Mouse (Mus musculus): Measurements from ENCODE around the gene Inf2. TPM values are rescaled to one million over a fixed set of nuclear protein-coding genes. Genes with fewer than 3 reads are reported as not detected.

The Inf2 gene
- polyA plus RNA-seq, 1 experiment from 2014 or later, result 5.5 TPM

DNA sequence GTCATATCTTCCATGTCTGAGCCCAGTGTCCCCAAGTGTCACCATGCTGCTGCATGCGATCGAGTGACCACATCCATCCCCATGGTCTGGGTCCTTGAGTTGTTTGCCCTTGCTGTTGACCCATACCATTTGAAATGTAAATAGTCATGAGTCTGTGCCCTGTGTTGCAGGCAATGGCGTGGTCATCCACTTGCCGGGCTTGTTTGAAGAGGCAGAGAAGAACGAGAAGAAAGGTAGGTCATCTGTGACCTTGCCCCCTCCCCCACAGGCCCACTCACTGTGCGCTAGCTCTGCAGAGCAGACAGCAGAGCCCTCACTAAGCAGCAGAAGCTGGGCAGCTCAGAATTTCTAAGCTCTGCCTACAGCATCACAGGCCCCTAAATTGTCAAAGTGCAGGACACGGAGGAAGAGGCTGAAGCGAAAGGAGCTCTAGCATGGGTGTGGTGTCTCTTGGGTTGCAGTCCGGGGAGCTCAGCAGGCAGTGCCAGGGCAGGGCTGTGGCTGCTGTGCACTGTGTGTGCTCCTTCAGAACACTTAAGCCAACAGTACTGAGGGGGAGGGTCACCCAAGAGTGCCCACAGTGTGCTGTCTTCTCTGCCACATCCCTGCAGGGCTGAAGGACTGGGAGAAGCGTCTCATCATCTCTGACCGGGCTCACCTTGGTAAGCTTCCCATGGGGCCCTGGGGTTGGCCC is 43.6 kb downstream of the Inf2 start:
- 73% methylated on average over 11 of the region's 11 CpGs for WGBS
- Histone ChIP-seq H3K9me3 (no peaks in the 10 kb centered on the region), H3K9ac (no peak overlapping the region), H3K4me3 (no peak overlapping the region), H3K4me1 (peaks cover 15% of the 10 kb centered on the region), H3K4me2 (replicated peaks) (no peak overlapping the region), H3K27me3 (no peaks in the 10 kb centered on the region), H3K36me3 (no peaks in the 10 kb centered on the region), H3K27ac (no peak overlapping the region)
- no peak for ATAC-seq (ENCODE audit: low FRiP score, low read depth)

DNA sequence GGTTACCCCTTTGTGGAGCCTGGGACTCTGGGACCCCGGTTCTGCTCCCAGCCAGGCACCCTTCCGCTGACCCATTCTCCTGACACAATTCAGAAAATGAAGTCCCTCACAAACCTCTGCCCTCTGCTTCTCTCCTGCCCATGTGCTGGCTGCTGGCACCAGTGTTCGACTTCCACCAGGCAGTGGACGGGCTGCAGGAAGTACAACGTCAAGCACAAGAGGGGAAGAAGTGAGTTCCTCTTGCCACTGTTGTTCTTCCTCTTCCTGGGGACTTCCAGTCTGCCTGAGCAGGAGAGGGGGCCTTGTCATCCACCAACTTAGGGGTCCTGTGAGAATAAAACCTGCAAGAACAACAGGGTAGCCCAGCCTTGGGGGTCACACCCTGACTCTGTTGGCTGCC is 44.3 kb downstream of the Inf2 start:
- no peak for ATAC-seq (ENCODE audit: low FRiP score, low read depth)
- WGBS, result 88% methylated on average over 5 of the region's 5 CpGs
- H3K9me3 ChIP-seq, result no peaks in the 10 kb centered on the region

DNA sequence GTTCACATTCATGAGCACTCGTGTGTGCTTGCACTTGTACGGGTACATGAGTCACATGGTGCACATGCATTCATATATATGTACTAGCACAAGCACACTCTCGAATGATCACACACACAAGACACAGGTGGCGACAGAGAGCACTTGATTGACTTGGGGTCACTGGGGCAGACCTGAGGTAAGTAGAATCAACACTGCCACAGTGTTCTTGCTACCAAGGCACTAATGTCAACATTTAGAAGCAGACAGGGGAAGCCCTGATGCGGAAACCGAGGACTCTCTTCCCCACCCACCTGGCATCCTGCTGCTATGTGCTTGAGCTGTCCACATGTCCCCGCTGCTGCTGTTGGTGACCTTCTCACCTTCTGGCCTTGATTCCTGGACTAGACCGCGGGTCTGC is 45.1 kb downstream of the Inf2 start:
- Histone ChIP-seq H3K4me1 (peaks cover 9% of the 10 kb centered on the region), H3K9me3 (no peaks in the 10 kb centered on the region), H3K4me2 (replicated peaks) (no peak overlapping the region), H3K27me3 (no peaks in the 10 kb centered on the region), H3K36me3 (no peaks in the 10 kb centered on the region), H3K4me3 (no peak overlapping the region), H3K27ac (no peak overlapping the region), H3K9ac (no peak overlapping the region)
- WGBS, result 78% methylated on average over 9 of the region's 9 CpGs
- ATAC-seq (ENCODE audit: low FRiP score, low read depth), result no peak

More for the DNA sequence above, 44.3 kb downstream of the Inf2 start:
- Histone ChIP-seq H3K27me3 (no peaks in the 10 kb centered on the region), H3K36me3 (no peaks in the 10 kb centered on the region), H3K4me1 (peaks cover 15% of the 10 kb centered on the region), H3K4me2 (replicated peaks) (no peak overlapping the region), H3K9ac (no peak overlapping the region), H3K27ac (no peak overlapping the region), H3K4me3 (no peak overlapping the region)

DNA sequence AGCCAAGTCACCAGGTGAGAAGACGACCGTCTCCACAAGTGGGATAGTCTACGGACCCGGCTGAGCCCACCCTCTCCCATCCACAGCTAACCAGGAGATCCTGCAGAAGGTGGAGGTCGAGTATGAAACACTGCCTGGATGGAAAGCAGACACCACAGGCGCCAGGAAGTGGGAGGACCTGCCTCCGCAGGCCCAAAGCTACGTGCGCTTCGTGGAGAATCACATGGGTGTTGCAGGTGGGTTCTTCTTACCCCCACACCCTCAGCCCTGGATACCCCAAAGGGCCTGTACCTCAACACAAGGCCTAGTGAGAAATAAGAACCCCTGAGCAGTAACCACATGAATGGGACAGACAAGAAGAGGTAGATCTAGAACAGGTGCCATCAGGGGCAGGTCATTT is 50.9 kb downstream of the Inf2 start:
- no peak overlapping the region for H3K27ac ChIP-seq
- no peaks in the 10 kb centered on the region; the same call in 1 of the 2 replicates for H3K4me1 ChIP-seq
- WGBS, result 80% methylated on average over 10 of the region's 10 CpGs

DNA sequence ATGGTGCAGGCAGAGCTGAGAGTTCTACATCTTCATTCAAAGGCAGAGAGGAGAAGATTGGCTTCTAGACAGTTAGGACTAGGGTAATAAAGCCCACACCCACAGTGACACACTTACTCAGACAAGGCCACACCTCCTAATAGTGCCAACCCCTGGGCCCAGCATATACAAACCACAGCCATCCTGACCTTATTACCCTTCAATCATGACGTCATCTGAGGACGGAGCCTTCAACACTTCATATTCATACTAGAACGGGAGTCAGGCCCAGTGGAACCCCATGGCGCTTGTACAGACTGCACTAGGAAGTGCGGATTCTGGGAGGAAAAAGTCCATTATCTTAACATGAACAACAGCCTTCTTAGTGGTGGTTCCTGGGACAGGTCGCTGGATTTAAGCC is 54.5 kb downstream of the Inf2 start:
- H3K9me3 ChIP-seq, result no peaks in the 10 kb centered on the region
- 93% methylated on average over 6 of the region's 6 CpGs for WGBS
- H3K27me3 ChIP-seq, result no peaks in the 10 kb centered on the region
- H3K27ac ChIP-seq, result no peak overlapping the region
- peaks cover 16% of the 10 kb centered on the region for H3K4me1 ChIP-seq
- H3K9ac ChIP-seq, result no peak overlapping the region
- ATAC-seq (ENCODE audit: low FRiP score, low read depth), result no peak
- peaks cover 14% of the 10 kb centered on the region for H3K36me3 ChIP-seq
- H3K4me3 ChIP-seq, result no peak overlapping the region
- no peak overlapping the region for H3K4me2 ChIP-seq (replicated peaks)

More for the DNA sequence above, 50.9 kb downstream of the Inf2 start:
- ATAC-seq (ENCODE audit: low FRiP score, low read depth), result no peak
- no peaks in the 10 kb centered on the region for H3K27me3 ChIP-seq
- no peak overlapping the region for H3K9ac ChIP-seq
- no peak overlapping the region for H3K4me2 ChIP-seq (replicated peaks)
- no peaks in the 10 kb centered on the region for H3K36me3 ChIP-seq
- H3K9me3 ChIP-seq, result no peaks in the 10 kb centered on the region
- no peak overlapping the region for H3K4me3 ChIP-seq

DNA sequence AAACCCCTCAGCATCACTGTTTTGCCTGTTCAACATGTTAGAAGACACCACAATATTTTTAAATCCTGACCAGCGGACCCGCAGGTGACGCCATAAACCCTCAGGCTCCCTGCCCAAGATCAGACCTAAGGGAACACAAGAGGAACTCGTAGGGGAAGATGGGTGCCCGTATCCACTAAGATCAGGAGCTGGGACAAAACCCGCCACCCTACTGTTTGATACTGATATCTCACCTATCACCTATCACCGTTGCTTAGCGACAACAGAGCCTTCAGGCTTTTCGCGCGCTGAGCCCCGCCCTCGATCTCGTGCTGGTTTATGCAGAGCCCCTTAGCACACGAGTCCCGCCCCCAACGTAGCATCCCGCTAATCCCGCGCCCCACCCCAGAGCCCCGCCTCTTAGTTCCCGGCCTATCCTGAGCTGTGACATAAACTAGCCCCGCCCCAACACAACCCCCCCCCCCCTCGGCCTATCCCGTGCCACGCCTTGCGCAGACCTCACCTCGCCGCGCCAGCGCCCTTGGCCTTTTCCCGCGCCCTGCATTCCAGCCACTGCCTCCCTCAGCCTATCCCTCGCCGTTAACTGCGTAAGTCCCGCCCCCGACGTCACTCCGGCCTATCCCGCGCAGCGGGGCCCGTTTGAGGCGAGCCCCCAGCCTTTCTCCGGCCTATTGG is 55.7 kb downstream of the Inf2 start, which contains the start of gene Siva1:
Gene Siva1 (plus strand): TSS at position 500 of the 675 bp plus-strand sequence.
- peak within 1 kb of the TSS; percentile 77 for H3K4me2 ChIP-seq (replicated peaks)
- peaks cover 26% of the 10 kb centered on the region for H3K36me3 ChIP-seq
- no peaks in the 10 kb centered on the region for H3K27me3 ChIP-seq
- WGBS, result 1% methylated on average over 45 of the region's 46 CpGs
- H3K4me1 ChIP-seq, result peaks cover 16% of the 10 kb centered on the region
- H3K4me3 ChIP-seq, result peak within 1 kb of the TSS; percentile 68
- peak within 1 kb of the TSS; percentile 88 for H3K27ac ChIP-seq
- H3K9me3 ChIP-seq, result no peaks in the 10 kb centered on the region
- peak; percentile 98 for ATAC-seq (ENCODE audit: low FRiP score, low read depth)
- peak within 1 kb of the TSS; percentile 93 for H3K9ac ChIP-seq

DNA sequence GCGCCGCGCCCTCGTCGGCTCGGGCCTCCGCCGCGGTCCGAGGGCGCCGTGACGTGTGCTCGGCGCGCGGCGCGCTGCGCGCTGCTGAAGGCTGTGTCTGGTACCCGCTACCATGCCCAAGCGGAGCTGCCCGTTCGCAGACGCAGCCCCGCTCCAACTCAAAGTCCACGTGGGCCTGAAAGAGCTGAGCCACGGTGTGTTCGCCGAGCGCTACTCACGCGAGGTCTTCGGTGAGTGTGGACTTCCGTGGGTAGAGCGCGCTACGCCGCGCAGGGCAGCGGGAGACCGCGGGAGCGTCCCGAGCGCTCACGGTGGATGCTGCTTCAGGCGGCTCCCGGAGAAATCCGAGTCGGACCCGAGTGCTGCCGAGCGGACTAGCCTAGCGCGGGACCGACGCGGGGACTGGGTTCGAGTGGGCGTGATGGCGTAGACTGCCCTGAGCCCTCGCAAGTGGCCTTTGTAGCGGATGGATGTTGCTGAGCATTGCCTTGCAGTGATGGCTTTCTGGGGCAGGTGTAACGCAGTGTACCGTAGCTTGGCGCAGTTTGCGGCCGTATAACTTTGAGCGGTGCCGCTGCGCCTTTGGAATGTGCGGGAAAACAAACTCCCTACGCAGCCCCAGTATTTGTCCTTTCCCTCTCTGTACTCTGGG is 56.4 kb downstream of the Inf2 start:
- WGBS, result under 1% methylated on average over 75 of the region's 75 CpGs
- Histone ChIP-seq H3K36me3 (peaks cover 33% of the 10 kb centered on the region), H3K4me3 (peak overlapping the region; percentile 68), H3K4me2 (replicated peaks) (peak overlapping the region; percentile 77), H3K4me1 (peaks cover 16% of the 10 kb centered on the region), H3K9ac (peak overlapping the region; percentile 93), H3K9me3 (no peaks in the 10 kb centered on the region), H3K27me3 (no peaks in the 10 kb centered on the region), H3K27ac (peak overlapping the region; percentile 88)
- ATAC-seq (ENCODE audit: low FRiP score, low read depth), result no peak; the same call in 1 of the 2 replicates

DNA sequence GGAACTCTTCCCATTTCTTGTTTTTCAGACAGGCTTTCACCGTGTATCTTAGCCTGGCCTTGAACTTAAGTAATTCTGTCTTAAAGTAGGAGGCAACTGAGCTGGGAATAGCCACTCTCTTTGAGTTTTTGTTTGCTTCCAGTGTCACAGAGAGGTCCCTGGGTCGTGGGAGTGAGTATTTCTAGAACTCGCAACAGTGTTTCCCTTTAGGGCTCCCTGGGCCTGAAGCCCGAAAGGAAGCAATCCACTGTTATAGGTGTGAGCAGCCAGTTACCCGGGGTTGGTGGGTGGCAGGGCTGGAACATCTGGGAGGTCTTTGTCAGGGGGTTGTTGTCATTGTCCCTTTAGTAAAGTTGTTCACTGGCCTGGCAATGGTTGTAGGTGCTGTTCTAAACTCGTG is 57.6 kb downstream of the Inf2 start:
- no peaks in the 10 kb centered on the region for H3K9me3 ChIP-seq
- H3K27me3 ChIP-seq, result no peaks in the 10 kb centered on the region
- ATAC-seq (ENCODE audit: low FRiP score, low read depth), result no peak
- no peak overlapping the region for H3K27ac ChIP-seq
- 49% methylated on average over 6 of the region's 6 CpGs for WGBS
- peak overlapping the region; percentile 68 for H3K4me3 ChIP-seq
- H3K36me3 ChIP-seq, result peaks cover 44% of the 10 kb centered on the region
- H3K4me2 ChIP-seq (replicated peaks), result peak overlapping the region; percentile 77
- H3K9ac ChIP-seq, result peak overlapping the region; percentile 93
- peaks cover 16% of the 10 kb centered on the region for H3K4me1 ChIP-seq

DNA sequence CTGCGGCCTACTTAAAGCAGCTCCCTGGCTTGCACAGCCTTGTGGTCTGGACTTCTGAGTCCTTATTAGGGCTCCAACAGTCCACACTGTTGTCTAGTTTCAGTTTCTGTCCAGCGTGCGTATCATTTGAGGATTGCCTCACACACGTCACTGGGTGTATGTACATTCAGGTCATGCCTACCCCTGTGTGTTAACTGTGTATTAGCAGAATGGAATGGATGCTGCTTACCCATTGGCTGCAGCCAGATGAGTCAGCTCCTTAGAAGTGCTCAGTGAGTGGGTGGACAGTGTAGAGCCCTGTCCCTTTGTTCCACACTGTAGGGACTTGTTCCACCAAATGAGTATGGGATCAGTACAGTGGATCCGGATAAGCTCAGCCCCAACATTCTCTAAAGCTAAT is 59.5 kb downstream of the Inf2 start:
- 95% methylated on average over 5 of the region's 5 CpGs for WGBS
- no peak overlapping the region for H3K27ac ChIP-seq
- ATAC-seq (ENCODE audit: low FRiP score, low read depth), result no peak
- no peak overlapping the region for H3K4me3 ChIP-seq
- no peaks in the 10 kb centered on the region for H3K9me3 ChIP-seq
- H3K9ac ChIP-seq, result no peak overlapping the region
- peaks cover 16% of the 10 kb centered on the region for H3K4me1 ChIP-seq
- H3K4me2 ChIP-seq (replicated peaks), result no peak overlapping the region
- H3K27me3 ChIP-seq, result no peaks in the 10 kb centered on the region
- H3K36me3 ChIP-seq, result peaks cover 63% of the 10 kb centered on the region

DNA sequence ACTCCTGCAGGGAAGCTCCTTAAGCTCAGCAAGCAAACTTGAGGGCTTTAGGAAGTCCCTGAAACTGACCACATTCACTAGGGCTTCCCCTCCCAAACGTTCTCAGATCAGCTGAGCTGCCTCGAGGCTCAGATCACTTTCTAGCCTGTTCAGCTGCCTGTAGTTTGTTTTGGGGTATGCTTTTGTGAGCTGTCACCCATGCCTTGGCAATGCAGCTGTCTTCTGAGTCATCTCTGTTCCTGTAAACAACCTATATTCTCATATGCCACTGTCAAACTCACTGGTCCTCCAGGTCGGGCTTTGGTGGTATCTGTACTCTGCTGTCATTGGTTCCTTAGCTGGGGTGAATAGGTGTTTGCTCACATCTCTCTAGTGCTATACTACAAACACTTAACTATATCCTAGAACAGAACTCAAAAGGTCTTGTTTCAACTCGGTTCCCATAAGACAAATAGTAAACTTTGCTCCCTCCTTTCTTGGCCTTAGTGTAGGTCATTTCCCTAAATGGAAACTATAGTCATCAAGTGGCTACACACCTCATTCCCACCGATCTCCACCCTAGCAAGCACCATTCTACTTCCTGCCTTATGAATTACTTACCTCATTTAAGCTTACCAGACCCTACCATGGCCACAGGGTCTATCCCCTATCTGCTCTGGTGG is 63.3 kb downstream of the Inf2 start:
- 79% methylated on average over 5 of the region's 5 CpGs for WGBS

DNA sequence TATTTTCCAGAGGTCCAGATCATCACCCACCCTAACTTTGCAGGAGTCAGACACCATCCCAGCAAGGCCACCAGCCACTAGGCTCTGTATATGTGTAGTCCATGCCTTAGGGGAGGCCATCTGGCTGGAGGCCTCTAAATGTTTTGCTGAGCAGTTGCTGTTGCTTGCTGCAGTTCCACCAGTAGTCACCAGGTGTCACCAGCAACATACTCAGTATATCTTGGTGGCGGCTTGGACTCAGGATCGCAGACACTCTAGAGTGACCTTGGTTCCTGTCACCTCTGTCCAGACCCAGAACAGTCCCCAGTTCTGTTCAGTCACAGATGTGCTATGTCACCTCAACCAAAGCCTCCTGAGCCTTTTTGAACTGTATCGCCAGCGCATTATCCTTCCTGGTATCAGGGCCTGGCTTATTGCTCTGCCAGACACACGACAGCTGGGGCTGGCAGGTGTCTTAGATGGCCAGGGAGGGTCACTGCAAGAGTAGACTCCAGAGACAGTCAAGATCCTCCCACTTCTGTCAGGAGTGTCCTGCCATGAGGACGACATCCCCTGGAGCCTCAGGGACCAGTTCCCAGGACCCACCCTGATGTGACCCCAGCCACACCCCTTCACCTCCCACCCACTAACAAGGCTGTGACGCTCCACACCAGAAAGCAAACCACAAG is 64.7 kb downstream of the Inf2 start:
- H3K9me3 ChIP-seq, result no peaks in the 10 kb centered on the region
- 57% methylated on average over 7 of the region's 7 CpGs for WGBS
- no peaks in the 10 kb centered on the region for H3K27me3 ChIP-seq
- no peak overlapping the region for H3K4me2 ChIP-seq (replicated peaks)
- peaks cover 99% of the 10 kb centered on the region for H3K36me3 ChIP-seq
- no peak overlapping the region for H3K9ac ChIP-seq
- H3K4me3 ChIP-seq, result no peak overlapping the region
- no peak overlapping the region for H3K27ac ChIP-seq
- peak; percentile 45 for ATAC-seq (ENCODE audit: low FRiP score, low read depth)
- 0 out of 2 replicates have a peak, but pooled peaks cover 5% of the 10 kb centered on the region for H3K4me1 ChIP-seq

More for the DNA sequence above, 63.3 kb downstream of the Inf2 start:
- no peak overlapping the region for H3K4me3 ChIP-seq
- no peaks in the 10 kb centered on the region for H3K27me3 ChIP-seq
- no peaks in the 10 kb centered on the region for H3K9me3 ChIP-seq
- peaks cover 99% of the 10 kb centered on the region for H3K36me3 ChIP-seq
- H3K27ac ChIP-seq, result no peak overlapping the region
- 0 out of 2 replicates have a peak, but pooled peaks cover 5% of the 10 kb centered on the region for H3K4me1 ChIP-seq
- ATAC-seq (ENCODE audit: low FRiP score, low read depth), result no peak
- H3K4me2 ChIP-seq (replicated peaks), result no peak overlapping the region
- no peak overlapping the region for H3K9ac ChIP-seq
